ENCODE assay signal across 8 mouse cellular contexts in genomic region chr7:45367020-45367880, GRCm38 (mm10). TPM values are rescaled to one million over a fixed set of nuclear protein-coding genes. Genes with fewer than 3 reads are reported as not detected.
A peak's percentile ranks its signal among the peaks of the same experiment; 100 is the strongest.
DNase-seq lines count a peak whose midpoint lies in the region; ATAC-seq and TF ChIP-seq lines count a peak whose summit lies in the region.

No protein-coding gene starts in this region.

- no peaks in the 10 kb centered on the region for H3K9me3 ChIP-seq in hindbrain, embryonic 14.5 days (ENCODE audit: control insufficient read depth, low read length)

- in situ Hi-C loops in Patski (cut with MboI; ENCODE audit: low pct_unique_long_range_greater_than_20kb): no loop called here

- TF ChIP-seq CTCF in Patski (IDR thresholded peaks at IDR 0.05): no peak

- peak overlapping the region; percentile 80 for H3K4me3 ChIP-seq in hindbrain, embryonic 14.5 days (replicated peaks; ENCODE audit: low read length)

- peaks cover 10% of the 10 kb centered on the region; the same call in 1 of the 2 replicates for H3K36me3 ChIP-seq in hindbrain, embryonic 14.5 days (replicated peaks; ENCODE audit: control insufficient read depth, insufficient read depth)

- CTCF ChIA-PET in Patski (lab: Charles Lee): interaction anchor here (1.0 to 1.2 kb wide), 2 partner anchors 26 to 90 kb away, joined by 4 read pairs; partner anchors contain the start of gene Slc6a21

- peak; percentile 71 for ATAC-seq in Patski
- ATAC-seq in hindbrain, embryonic 14.5 days (ENCODE audit: low FRiP score): peak; percentile 90

- no peaks in the 10 kb centered on the region for H3K27me3 ChIP-seq in Patski
- H3K27me3 ChIP-seq in hindbrain, embryonic 14.5 days (ENCODE audit: control insufficient read depth, insufficient read depth, low read length): peaks cover 8% of the 10 kb centered on the region

- POLR2A ChIA-PET in Patski (lab: Charles Lee): no interaction called here

- peak overlapping the region; percentile 83 for H3K27ac ChIP-seq in hindbrain, embryonic 14.5 days

- peaks cover 31% of the 10 kb centered on the region for H3K4me1 ChIP-seq in hindbrain, embryonic 14.5 days (replicated peaks; ENCODE audit: control insufficient read depth, insufficient read depth, low read length)

- WGBS in hindbrain, embryonic 14.5 days: under 1% methylated on average over 70 of the region's 70 CpGs

- H3K4me2 ChIP-seq in hindbrain, embryonic 14.5 days (replicated peaks): peak overlapping the region; percentile 75

- peak overlapping the region; percentile 87 for H3K9ac ChIP-seq in hindbrain, embryonic 14.5 days

- peak; percentile 74 for DNase-seq in Patski (ENCODE audit: low read depth, low spot score)
- DNase-seq in cerebellum, postnatal 14 days: peak; percentile 99
- DNase-seq in frontal cortex, postnatal 25 days (ENCODE audit: low spot score in 2 of 2): peak; percentile 96 to 97
- DNase-seq in hindbrain, embryonic 14.5 days (ENCODE audit: low spot score): peak; percentile 95
- DNase-seq in layer of hippocampus, postnatal 36 days: peak; percentile 99
- peak; percentile 97 for DNase-seq in lung, postnatal 36 days
- DNase-seq in retina, postnatal 1 day: peak; percentile 98
- DNase-seq in urinary bladder, adult 18-20 months (ENCODE audit: low spot score in 2 of 2): peak; percentile 95 to 98

RNA-seq across cellular contexts. Expression of gene Ppfia3, which starts 0.4 kb away (rescaled TPM):
- 4.1 TPM for polyA plus RNA-seq in Patski (2021)
- 29.8 and 32.3 TPM in 2 replicates for polyA plus RNA-seq in hindbrain, embryonic 14.5 days (2014; fragmentation: Nextera tagmentation; extraction: Ambion mirVana)
- total RNA-seq in layer of hippocampus, postnatal 36 days (2021): 100 to 1,000 TPM; 126 to 128 TPM

RNA-seq across cellular contexts. Expression of gene Lin7b, which starts 3.1 kb away (rescaled TPM):
- polyA plus RNA-seq in Patski (2021): 4.7 TPM
- 34.8 and 37.9 TPM in 2 replicates for polyA plus RNA-seq in hindbrain, embryonic 14.5 days (2014; fragmentation: Nextera tagmentation; extraction: Ambion mirVana)
- 100 to 1,000 TPM; 133 to 154 TPM for total RNA-seq in layer of hippocampus, postnatal 36 days (2021)

RNA-seq across cellular contexts. Expression of gene Snrnp70, which starts 28.3 kb away (rescaled TPM):
- 328 TPM for polyA plus RNA-seq in Patski (2021)
- polyA plus RNA-seq in hindbrain, embryonic 14.5 days (2014; fragmentation: Nextera tagmentation; extraction: Ambion mirVana): 61.4 and 72.3 TPM in 2 replicates
- 100 to 1,000 TPM; 379 to 450 TPM for total RNA-seq in layer of hippocampus, postnatal 36 days (2021)

RNA-seq across cellular contexts. Expression of gene Hrc, which starts 32.2 kb away (rescaled TPM):
- 0.06 TPM for polyA plus RNA-seq in Patski (2021)
- polyA plus RNA-seq in hindbrain, embryonic 14.5 days (2014; fragmentation: Nextera tagmentation; extraction: Ambion mirVana): 0.20 and 0.41 TPM in 2 replicates
- under 1 TPM; 0.20 to 0.46 TPM for total RNA-seq in layer of hippocampus, postnatal 36 days (2021)

RNA-seq across cellular contexts. Expression of gene Trpm4, which starts 33.7 kb away (rescaled TPM):
- 15.0 TPM for polyA plus RNA-seq in Patski (2021)
- polyA plus RNA-seq in hindbrain, embryonic 14.5 days (2014; fragmentation: Nextera tagmentation; extraction: Ambion mirVana): 7.8 and 9.3 TPM in 2 replicates
- 10 to 100 TPM; 12.9 to 14.8 TPM for total RNA-seq in layer of hippocampus, postnatal 36 days (2021)

Comparison
In these comparisons a context has a peak if more than half of its experiments do, and no peak if none do; other contexts are left out.
1. Peak in every context shown above with its lines: DNase-seq, ATAC-seq, H3K4me3 ChIP-seq and H3K27ac ChIP-seq.